Mouse (Mus musculus): ENCODE measurements around the gene Cacng4. TPM values are rescaled to one million over a fixed set of nuclear protein-coding genes. Genes with fewer than 3 reads are reported as not detected.

Gene Cacng4
- polyA plus RNA-seq, 1 experiment from 2014 or later = 2.5 TPM

- Histone ChIP-seq H3K4me1 (ENCODE audit: insufficient read depth, low read length) (no peaks in the 10 kb centered on the region), H3K9ac (replicated peaks; ENCODE audit: low read length) (no peak overlapping the region), H3K4me3 (ENCODE audit: low read length) (no peak overlapping the region), H3K36me3 (ENCODE audit: insufficient read depth, low read length) (no peaks in the 10 kb centered on the region), H3K27ac (ENCODE audit: low read length) (no peak overlapping the region), H3K9me3 (ENCODE audit: low read length) (no peaks in the 10 kb centered on the region), H3K4me2 (replicated peaks; ENCODE audit: low read depth, low read length) (no peak overlapping the region), H3K27me3 (ENCODE audit: insufficient read depth, low read length) (no peaks in the 10 kb centered on the region)
- no peak for ATAC-seq (ENCODE audit: low FRiP score, low TSS enrichment)
- WGBS = 69% methylated on average over 13 of the region's 13 CpGs
These were observed 66.1 kb downstream of the Cacng4 start for GRCm38 (mm10) chr11:107728073-107728863.

GRCm38 (mm10) chr11:107724603-107725002 lies 69.8 kb downstream of the Cacng4 start:
- 79% methylated on average over 8 of the region's 8 CpGs for WGBS
- ATAC-seq (ENCODE audit: low FRiP score, low TSS enrichment) = no peak
- no peak overlapping the region for H3K9ac ChIP-seq (replicated peaks; ENCODE audit: low read length)
- H3K27me3 ChIP-seq (ENCODE audit: insufficient read depth, low read length) = no peaks in the 10 kb centered on the region
- no peaks in the 10 kb centered on the region for H3K4me1 ChIP-seq (ENCODE audit: insufficient read depth, low read length)
- no peaks in the 10 kb centered on the region for H3K36me3 ChIP-seq (ENCODE audit: insufficient read depth, low read length)
- no peak overlapping the region for H3K27ac ChIP-seq (ENCODE audit: low read length)
- H3K4me3 ChIP-seq (ENCODE audit: low read length) = no peak overlapping the region
- no peaks in the 10 kb centered on the region for H3K9me3 ChIP-seq (ENCODE audit: low read length)
- H3K4me2 ChIP-seq (replicated peaks; ENCODE audit: low read depth, low read length) = no peak overlapping the region

DNA sequence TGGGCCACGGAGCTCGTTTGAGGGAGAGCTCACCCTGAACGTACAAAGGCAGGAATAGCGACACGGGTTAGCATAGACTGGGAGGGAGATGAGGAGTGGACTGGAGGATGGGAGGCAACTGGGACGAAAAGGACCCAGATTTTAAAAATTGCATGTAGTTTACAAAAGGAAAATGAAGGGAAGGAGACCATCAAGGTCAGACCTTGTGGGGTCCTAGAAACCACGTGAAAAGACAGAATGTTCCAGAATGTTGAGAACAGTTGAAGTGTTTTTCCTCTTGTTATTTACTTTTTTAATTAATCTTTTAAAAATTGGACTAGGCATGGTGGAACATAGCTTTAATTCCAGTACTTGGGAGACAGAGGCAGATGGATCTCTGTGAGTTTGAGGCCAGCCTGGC lies 73.3 kb downstream of the Cacng4 start:
- H3K4me2 ChIP-seq (replicated peaks; ENCODE audit: low read depth, low read length) = no peak overlapping the region
- no peak overlapping the region for H3K9ac ChIP-seq (replicated peaks; ENCODE audit: low read length)
- no peak overlapping the region for H3K4me3 ChIP-seq (ENCODE audit: low read length)
- H3K36me3 ChIP-seq (ENCODE audit: insufficient read depth, low read length) = no peaks in the 10 kb centered on the region
- H3K27ac ChIP-seq (ENCODE audit: low read length) = no peak overlapping the region
- peaks cover 7% of the 10 kb centered on the region; the same call in 1 of the 2 replicates for H3K4me1 ChIP-seq (ENCODE audit: insufficient read depth, low read length)
- no peak for ATAC-seq (ENCODE audit: low FRiP score, low TSS enrichment)
- no peaks in the 10 kb centered on the region for H3K27me3 ChIP-seq (ENCODE audit: insufficient read depth, low read length)
- 0 out of 2 replicates have a peak, but pooled peaks cover 5% of the 10 kb centered on the region for H3K9me3 ChIP-seq (ENCODE audit: low read length)
- WGBS = 64% methylated on average over 7 of the region's 7 CpGs

GRCm38 (mm10) chr11:107720264-107721021 lies 73.9 kb downstream of the Cacng4 start:
- ATAC-seq (ENCODE audit: low FRiP score, low TSS enrichment) = no peak
- Histone ChIP-seq H3K4me3 (ENCODE audit: low read length) (no peak overlapping the region), H3K27me3 (ENCODE audit: insufficient read depth, low read length) (no peaks in the 10 kb centered on the region), H3K4me1 (ENCODE audit: insufficient read depth, low read length) (peaks cover 7% of the 10 kb centered on the region; the same call in 1 of the 2 replicates), H3K36me3 (ENCODE audit: insufficient read depth, low read length) (no peaks in the 10 kb centered on the region), H3K4me2 (replicated peaks; ENCODE audit: low read depth, low read length) (no peak overlapping the region), H3K9me3 (ENCODE audit: low read length) (0 out of 2 replicates have a peak, but pooled peaks cover 5% of the 10 kb centered on the region), H3K9ac (replicated peaks; ENCODE audit: low read length) (no peak overlapping the region), H3K27ac (ENCODE audit: low read length) (no peak overlapping the region)
- 60% methylated on average over 9 of the region's 9 CpGs for WGBS

DNA sequence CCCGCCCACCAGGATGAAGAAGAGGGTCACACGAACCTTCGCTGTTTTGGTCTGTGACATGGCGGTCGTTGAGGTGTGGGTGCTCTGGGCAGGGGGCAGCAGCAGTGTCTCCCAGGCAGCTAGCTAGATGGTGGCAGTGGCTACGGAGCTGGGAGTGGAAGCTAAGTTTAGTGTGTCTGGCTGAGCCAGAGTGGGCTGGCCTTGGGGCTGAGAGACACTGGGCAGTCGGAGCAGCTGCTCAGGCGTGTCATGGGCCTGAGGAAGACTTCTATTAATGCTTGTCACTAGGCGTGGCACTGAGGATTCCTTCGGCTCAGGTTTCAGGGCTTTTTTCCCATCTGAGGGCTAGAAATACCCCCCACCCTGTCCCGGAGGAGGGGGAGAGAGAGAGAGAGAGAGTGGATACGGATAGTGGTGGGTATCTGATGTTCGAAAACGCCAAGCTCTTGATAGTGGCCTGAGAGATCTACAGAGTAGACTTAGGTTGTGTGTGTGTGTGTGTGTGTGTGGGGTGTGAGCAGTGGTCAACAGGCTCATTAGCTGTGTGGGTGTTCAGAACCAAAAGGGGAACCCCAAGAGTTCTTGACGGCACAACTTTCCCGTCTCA lies 77.9 kb downstream of the Cacng4 start, which contains the start of gene Cacng1:
Gene Cacng1 (minus strand): TSS at position 191 of the 607 bp plus-strand sequence.
- H3K4me2 ChIP-seq (replicated peaks; ENCODE audit: low read depth, low read length) = no peak within 1 kb of the TSS
- no peaks in the 10 kb centered on the region for H3K27me3 ChIP-seq (ENCODE audit: insufficient read depth, low read length)
- H3K9ac ChIP-seq (replicated peaks; ENCODE audit: low read length) = no peak within 1 kb of the TSS
- 51% methylated on average over 16 of the region's 16 CpGs for WGBS
- no peaks in the 10 kb centered on the region for H3K36me3 ChIP-seq (ENCODE audit: insufficient read depth, low read length)
- H3K27ac ChIP-seq (ENCODE audit: low read length) = no peak within 1 kb of the TSS
- 0 out of 2 replicates have a peak, but pooled peaks cover 5% of the 10 kb centered on the region for H3K9me3 ChIP-seq (ENCODE audit: low read length)
- H3K4me1 ChIP-seq (ENCODE audit: insufficient read depth, low read length) = peaks cover 7% of the 10 kb centered on the region
- H3K4me3 ChIP-seq (ENCODE audit: low read length) = no peak within 1 kb of the TSS
- ATAC-seq (ENCODE audit: low FRiP score, low TSS enrichment) = peak; percentile 71

- WGBS = 53% methylated on average over 7 of the region's 7 CpGs
- Histone ChIP-seq H3K27ac (ENCODE audit: low read length) (no peak overlapping the region), H3K27me3 (ENCODE audit: insufficient read depth, low read length) (no peaks in the 10 kb centered on the region), H3K36me3 (ENCODE audit: insufficient read depth, low read length) (no peaks in the 10 kb centered on the region), H3K4me1 (ENCODE audit: insufficient read depth, low read length) (peaks cover 7% of the 10 kb centered on the region), H3K4me2 (replicated peaks; ENCODE audit: low read depth, low read length) (no peak overlapping the region), H3K4me3 (ENCODE audit: low read length) (no peak overlapping the region), H3K9ac (replicated peaks; ENCODE audit: low read length) (no peak overlapping the region), H3K9me3 (ENCODE audit: low read length) (0 out of 2 replicates have a peak, but pooled peaks cover 5% of the 10 kb centered on the region)
- no peak for ATAC-seq (ENCODE audit: low FRiP score, low TSS enrichment)
These were observed 80.0 kb downstream of the Cacng4 start for GRCm38 (mm10) chr11:107714368-107714767.

DNA sequence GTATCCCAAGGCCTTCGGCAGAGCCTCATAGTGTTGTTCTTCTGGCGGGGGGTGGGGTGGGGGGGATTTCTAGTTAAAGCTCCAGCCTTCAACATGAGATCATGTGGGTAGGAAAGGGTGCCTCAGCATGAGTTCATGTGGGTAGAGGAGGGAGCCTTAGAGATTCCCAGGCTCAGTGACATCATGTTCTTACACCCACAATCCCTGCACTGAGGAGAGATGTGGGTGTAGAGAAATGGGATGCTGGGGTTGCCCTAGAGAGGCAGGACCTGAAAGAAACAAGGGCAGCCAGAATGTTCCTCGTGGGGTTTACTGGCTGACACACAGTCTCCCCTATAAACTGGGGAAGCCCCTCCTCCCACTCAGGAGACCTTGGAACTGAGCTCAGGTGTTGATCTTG lies 84.0 kb downstream of the Cacng4 start:
- H3K27me3 ChIP-seq (ENCODE audit: insufficient read depth, low read length) = no peaks in the 10 kb centered on the region
- H3K27ac ChIP-seq (ENCODE audit: low read length) = no peak overlapping the region
- no peak for ATAC-seq (ENCODE audit: low FRiP score, low TSS enrichment)
- H3K4me1 ChIP-seq (ENCODE audit: insufficient read depth, low read length) = peaks cover 14% of the 10 kb centered on the region
- H3K9me3 ChIP-seq (ENCODE audit: low read length) = no peaks in the 10 kb centered on the region
- H3K4me3 ChIP-seq (ENCODE audit: low read length) = no peak overlapping the region
- no peak overlapping the region for H3K4me2 ChIP-seq (replicated peaks; ENCODE audit: low read depth, low read length)
- H3K9ac ChIP-seq (replicated peaks; ENCODE audit: low read length) = no peak overlapping the region
- 73% methylated on average over 3 of the region's 3 CpGs for WGBS
- H3K36me3 ChIP-seq (ENCODE audit: insufficient read depth, low read length) = no peaks in the 10 kb centered on the region

- Histone ChIP-seq H3K27ac (ENCODE audit: low read length) (no peak overlapping the region), H3K36me3 (ENCODE audit: insufficient read depth, low read length) (no peaks in the 10 kb centered on the region), H3K9ac (replicated peaks; ENCODE audit: low read length) (no peak overlapping the region), H3K4me2 (replicated peaks; ENCODE audit: low read depth, low read length) (no peak overlapping the region), H3K9me3 (ENCODE audit: low read length) (no peaks in the 10 kb centered on the region), H3K4me3 (ENCODE audit: low read length) (no peak overlapping the region), H3K27me3 (ENCODE audit: insufficient read depth, low read length) (no peaks in the 10 kb centered on the region), H3K4me1 (ENCODE audit: insufficient read depth, low read length) (peaks cover 29% of the 10 kb centered on the region)
- no peak for ATAC-seq (ENCODE audit: low FRiP score, low TSS enrichment)
- WGBS = 53% methylated on average over 20 of the region's 20 CpGs
These were observed 86.3 kb downstream of the Cacng4 start for GRCm38 (mm10) chr11:107707897-107708610.

DNA sequence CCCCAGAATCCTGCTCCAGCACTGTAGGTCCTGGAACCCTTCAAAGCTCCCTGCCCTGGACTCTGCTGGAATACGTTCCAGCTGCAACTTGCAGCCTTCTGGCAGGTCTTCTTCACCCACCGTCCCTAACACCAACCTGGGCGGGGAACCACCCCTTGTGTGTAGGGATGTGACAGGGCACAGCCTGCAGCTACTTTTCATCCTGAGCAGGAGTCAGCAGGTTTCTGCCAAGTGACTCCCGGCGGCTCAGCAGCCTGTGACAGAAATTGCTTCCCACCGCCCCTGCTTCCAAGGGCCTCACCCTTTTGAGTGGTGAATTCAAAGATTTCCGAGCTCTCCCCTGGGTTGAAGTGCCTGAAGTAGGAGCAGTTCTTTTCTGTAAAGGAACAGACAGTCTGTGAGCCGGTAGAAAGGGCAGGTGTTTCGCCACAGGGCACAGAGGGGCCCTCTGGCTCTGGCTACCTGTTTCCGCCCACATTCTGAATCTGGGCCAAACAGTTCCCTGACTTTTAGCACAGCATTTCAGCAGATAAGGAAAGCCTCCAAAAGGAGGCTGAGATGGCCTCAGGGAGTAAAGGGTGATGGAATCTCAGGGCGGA lies 88.8 kb downstream of the Cacng4 start:
- Histone ChIP-seq H3K9ac (replicated peaks; ENCODE audit: low read length) (no peak overlapping the region), H3K27me3 (ENCODE audit: insufficient read depth, low read length) (no peaks in the 10 kb centered on the region), H3K36me3 (ENCODE audit: insufficient read depth, low read length) (no peaks in the 10 kb centered on the region), H3K4me2 (replicated peaks; ENCODE audit: low read depth, low read length) (no peak overlapping the region), H3K27ac (ENCODE audit: low read length) (peak overlapping the region; percentile 19; the same call in 1 of the 2 replicates), H3K4me1 (ENCODE audit: insufficient read depth, low read length) (peaks cover 29% of the 10 kb centered on the region), H3K9me3 (ENCODE audit: low read length) (no peaks in the 10 kb centered on the region), H3K4me3 (ENCODE audit: low read length) (no peak overlapping the region)
- 33% methylated on average over 11 of the region's 11 CpGs for WGBS
- peak; percentile 56; the same call in 1 of the 2 replicates for ATAC-seq (ENCODE audit: low FRiP score, low TSS enrichment)

All from kidney, embryonic 16.5 days (tissue).